Mouse (Mus musculus): ENCODE data around the gene Gm4792.

GRCm38 (mm10) chr10:94347296-94347695 is 48.8 kb upstream of the Gm4792 start:
- TF ChIP-seq CTCF (IDR thresholded peaks at IDR 0.05; ENCODE audit: extremely low read depth, insufficient read depth, low read length) (no peak), POLR2A (IDR thresholded peaks at IDR 0.05; ENCODE audit: extremely low read depth, insufficient read depth, low read length) (no peak)

All from cortical plate, adult 2 months (tissue).